Mouse (Mus musculus) MEL-GATA-1-ER (cell line): Measurements from ENCODE around the gene Magi2.

Source experiments
- DNase-seq: peaks from one replicate; pipeline ENCODE4 v3.0.0-alpha.2; 2012; ENCODE audit warnings: low read depth; ENCODE audit errors: extremely low read depth

Gene Magi2

GRCm38 (mm10) chr5:20334549-20334948 is 1107.7 kb downstream of the Magi2 start:
- DNase-seq = no peak

- no peak for DNase-seq
Measured at GRCm38 (mm10) chr5:20352941-20353340, 1126.1 kb downstream of the Magi2 start.

- no peak for DNase-seq
Measured at GRCm38 (mm10) chr5:20358437-20358836, 1131.6 kb downstream of the Magi2 start.

- DNase-seq = no peak
Measured at GRCm38 (mm10) chr5:20359021-20359420, 1132.2 kb downstream of the Magi2 start.

GRCm38 (mm10) chr5:20362154-20362553 is 1135.3 kb downstream of the Magi2 start:
- DNase-seq = no peak

- no peak for DNase-seq
Measured at GRCm38 (mm10) chr5:20363216-20363615, 1136.4 kb downstream of the Magi2 start.

- no peak for DNase-seq
Measured at GRCm38 (mm10) chr5:20373586-20373985, 1146.8 kb downstream of the Magi2 start.

GRCm38 (mm10) chr5:20378071-20378800 is 1151.4 kb downstream of the Magi2 start:
- no peak for DNase-seq

- DNase-seq = no peak
Measured at GRCm38 (mm10) chr5:20404533-20404932, 1177.7 kb downstream of the Magi2 start.

- no peak for DNase-seq
Measured at GRCm38 (mm10) chr5:20406626-20407025, 1179.8 kb downstream of the Magi2 start.

- no peak for DNase-seq
Measured at GRCm38 (mm10) chr5:20415320-20415719, 1188.5 kb downstream of the Magi2 start.

- no peak for DNase-seq
Measured at GRCm38 (mm10) chr5:20417348-20417747, 1190.5 kb downstream of the Magi2 start.

- no peak for DNase-seq
Measured at GRCm38 (mm10) chr5:20432148-20432813, 1205.4 kb downstream of the Magi2 start.

GRCm38 (mm10) chr5:20446471-20447174 is 1219.8 kb downstream of the Magi2 start:
- DNase-seq = no peak

GRCm38 (mm10) chr5:20456106-20456505 is 1229.3 kb downstream of the Magi2 start:
- DNase-seq = peak; percentile 9

- DNase-seq = no peak
Measured at GRCm38 (mm10) chr5:20457742-20458510, 1231.1 kb downstream of the Magi2 start.

GRCm38 (mm10) chr5:20461709-20462108 is 1234.9 kb downstream of the Magi2 start:
- no peak for DNase-seq

- DNase-seq = no peak
Measured at GRCm38 (mm10) chr5:20462376-20462775, 1235.5 kb downstream of the Magi2 start.

- no peak for DNase-seq
Measured at GRCm38 (mm10) chr5:20469721-20470120, 1242.9 kb downstream of the Magi2 start.

- DNase-seq = no peak
Measured at GRCm38 (mm10) chr5:20470466-20470865, 1243.6 kb downstream of the Magi2 start.

- DNase-seq = no peak
Measured at GRCm38 (mm10) chr5:20484505-20484904, 1257.7 kb downstream of the Magi2 start.

- DNase-seq = no peak
Measured at GRCm38 (mm10) chr5:20491911-20492310, 1265.1 kb downstream of the Magi2 start.
